Mouse (Mus musculus) kidney, postnatal 25 days (tissue): ENCODE measurements around the gene Gm10563.
"Not testable (repeated sequence)": the region's sequence is repeated elsewhere in the genome, so short reads cannot be mapped to it uniquely, and the experiment has no call there.

Experiments
- DNase-seq, 2 experiments: peaks; one replicate each; pipeline ENCODE4 v3.0.0; 2021; ENCODE audit warnings: mixed read lengths in 2 of 2

Gm10563 gene

DNA sequence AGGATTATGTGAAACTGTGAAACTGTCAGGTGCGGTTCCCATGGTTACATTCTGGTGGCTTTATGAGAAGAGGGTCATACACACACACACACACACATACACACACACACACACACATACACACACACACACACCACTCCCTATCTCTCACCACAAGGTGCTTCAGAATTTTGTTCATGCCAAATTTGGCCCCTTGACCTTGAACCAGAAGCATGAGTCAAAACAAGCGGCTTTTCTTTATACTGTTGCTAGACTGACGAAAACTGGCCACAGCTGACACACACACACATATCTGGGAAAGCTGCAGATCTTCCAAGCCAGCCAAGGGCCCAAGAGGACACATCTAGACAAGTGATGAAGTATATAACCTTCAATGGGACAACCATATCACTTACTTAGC, 49.4 kb downstream of the Gm10563 start:
- DNase-seq: no peak

DNA sequence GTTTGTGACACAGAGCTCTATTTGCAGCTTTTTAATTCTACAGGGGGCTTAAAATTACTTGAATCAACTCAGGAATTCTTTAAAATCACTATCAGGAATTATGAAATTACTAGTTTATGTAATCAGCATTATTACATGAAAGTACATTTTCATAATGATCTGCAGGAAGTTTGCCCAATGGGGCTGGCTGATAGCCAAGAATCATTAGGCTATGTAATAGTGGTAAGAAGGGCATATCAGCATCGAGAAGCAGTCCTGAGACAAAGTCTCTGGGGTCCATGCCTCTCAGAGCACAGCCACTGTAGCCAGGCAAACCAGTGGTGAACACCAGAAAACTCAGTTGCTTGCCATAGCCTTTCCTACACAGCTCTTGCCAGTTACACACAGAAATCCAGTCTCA, 51.4 kb downstream of the Gm10563 start:
- no peak for DNase-seq

DNA sequence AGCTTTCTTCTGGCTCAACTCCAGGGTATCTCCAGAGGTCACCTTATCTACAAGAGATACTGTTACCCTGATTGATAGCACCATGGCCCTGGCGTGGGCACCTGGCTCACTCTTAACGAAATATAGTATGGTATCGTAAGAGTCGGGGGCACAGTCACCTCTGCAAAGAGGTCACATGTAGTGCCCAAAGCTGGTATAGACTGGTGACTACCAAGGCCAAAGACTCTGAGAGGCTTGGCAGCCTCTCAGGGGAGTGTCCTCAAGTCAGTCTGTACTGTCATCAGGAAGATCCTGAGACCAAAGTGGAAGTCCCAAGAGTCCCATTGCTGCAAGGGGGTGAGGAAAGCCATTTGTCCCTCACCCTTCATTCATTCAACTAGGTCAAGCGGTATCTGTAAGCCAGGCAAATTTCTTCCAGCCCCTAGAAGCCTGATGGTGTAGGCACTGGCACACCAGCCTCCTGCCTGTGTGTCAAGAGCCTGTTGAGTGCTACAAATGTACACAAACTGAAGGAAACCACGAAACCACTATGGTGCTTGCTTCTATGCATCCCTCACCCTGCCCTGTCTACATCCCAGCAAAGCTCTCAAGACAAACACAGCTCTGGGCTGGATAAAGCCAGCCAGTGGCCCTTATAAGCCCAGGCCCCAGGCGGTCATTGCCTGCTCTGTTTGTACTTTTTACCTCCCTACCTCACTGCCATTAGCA, 54.0 kb downstream of the Gm10563 start:
- DNase-seq: no peak

DNA sequence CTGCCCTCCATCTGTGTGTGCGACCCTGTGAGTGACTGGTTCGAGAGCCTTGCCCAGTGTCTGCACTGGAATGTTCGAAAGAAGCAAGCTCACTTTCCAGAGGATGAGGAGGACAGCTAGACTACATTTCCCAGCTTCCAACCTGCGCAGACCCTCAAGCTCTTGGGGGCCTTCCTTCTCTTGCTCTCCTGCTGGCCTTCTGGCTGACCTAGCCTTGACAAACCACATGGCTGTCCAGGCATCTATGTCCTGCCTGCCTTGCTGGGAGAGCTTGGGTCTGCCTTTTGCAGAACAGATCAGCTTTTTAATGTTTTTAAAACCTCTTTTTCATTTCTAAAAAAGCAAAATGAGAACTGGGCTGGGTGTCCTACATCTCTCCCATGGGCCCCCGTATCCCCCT, 55.9 kb downstream of the Gm10563 start:
- DNase-seq: no peak

DNA sequence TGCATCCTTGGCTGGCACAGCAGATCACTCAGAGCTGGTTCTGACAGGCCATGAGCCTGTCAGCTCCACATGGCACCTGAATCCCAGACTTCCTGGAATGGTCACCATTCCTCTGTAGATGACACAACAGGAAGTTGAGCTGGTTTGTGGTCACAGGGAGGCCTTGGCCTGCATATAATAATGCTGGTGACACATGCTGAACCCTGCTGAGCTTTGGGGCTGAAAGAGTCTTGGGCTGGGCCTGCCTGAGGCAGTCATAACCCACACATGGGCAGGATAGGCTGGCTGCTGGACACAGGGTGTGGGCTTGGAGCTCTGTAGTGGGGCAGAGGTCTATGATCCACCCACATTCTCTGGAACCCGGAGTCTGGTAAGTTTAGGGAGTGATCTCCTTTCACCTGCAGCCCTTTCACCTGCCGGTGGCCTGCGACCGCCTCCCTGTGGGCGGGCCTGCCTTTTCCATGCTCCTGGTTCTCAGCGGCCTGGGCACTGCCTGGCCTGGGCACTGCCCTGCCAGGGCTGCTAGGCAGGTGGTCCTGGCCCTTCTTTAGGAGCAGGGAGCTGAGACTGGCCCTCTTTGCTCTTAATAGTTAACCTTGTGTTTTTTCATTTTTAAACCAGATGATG, 62.8 kb downstream of the Gm10563 start:
- no peak for DNase-seq

DNA sequence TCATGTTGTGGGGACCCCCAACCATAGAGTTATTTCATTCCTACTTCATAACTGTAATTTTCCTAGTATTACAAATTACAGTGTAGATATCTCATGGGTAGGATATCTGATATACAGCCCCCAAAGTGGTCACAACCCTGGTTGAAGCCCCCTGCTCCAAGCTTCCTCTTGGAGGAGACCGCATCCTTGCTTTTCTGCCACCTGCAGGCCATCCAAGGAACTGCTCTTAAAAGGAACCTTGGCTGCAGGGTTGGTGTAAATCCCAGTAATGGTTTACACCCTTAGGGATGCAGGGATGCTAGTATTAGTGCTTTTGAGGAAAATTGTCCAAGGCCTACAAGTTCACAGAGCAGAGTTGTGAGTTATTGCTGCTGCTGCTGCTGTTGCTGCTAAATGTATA, 64.8 kb downstream of the Gm10563 start:
- DNase-seq: peak in 1 of 2 experiments; percentile 76

DNA sequence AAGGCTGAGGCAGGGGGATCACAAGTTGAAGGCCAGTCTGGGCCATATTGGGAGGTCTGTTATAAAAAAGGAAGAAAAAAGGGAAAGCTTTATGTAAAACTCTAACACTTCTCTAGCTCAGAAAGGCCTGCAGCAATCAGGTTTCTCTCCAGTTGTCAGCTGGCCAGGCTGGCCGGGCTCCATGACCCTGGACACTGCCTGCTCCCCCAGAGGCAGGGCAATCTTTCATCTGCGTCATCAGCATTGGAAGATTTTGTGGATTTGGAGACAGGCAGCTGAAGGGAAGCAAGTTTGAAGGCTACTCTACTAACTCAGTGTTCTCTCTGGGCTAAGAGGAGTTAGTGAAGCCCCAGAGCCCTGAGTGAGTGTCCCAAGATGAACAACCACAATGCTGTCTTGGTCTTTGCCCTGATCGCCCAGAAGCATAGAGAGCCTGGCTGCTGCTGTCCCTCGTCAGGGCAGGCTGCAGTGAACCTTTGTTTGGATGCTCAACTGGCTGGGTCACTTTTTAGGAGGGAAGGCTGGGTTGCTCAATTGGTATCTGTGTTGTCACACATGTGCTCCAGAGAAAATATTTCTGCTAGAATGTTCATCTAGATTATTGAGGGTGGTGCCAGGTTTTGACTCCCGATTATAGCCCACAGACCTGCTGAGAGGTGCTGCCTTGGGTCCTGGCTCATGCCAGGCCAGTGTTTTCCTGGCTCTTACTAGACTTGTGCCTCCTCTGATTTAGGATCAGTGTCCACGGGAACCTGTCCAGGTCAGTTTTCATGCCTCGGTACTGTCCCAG, 66.7 kb downstream of the Gm10563 start:
- DNase-seq: peak; percentile 75 to 83

DNA sequence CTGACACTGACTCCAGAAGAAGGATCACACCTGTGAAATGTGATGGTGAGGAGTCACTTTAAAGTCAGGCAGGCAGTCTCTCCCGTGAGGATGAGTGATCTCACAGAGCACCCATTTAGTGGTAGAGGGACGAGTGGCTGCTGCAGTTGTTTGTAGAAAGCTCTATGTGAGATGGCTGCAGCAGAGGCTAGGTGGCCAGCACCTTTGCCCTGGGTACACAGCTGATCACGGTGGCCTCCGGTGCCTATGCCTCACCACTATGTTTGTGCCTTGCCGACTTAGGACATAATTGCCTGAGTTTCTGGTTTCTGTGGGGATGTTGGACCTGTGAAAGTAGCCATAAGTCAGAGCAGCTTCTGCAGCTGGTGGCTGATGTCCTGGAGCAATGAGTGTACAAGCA, 67.5 kb downstream of the Gm10563 start:
- no peak for DNase-seq

DNA sequence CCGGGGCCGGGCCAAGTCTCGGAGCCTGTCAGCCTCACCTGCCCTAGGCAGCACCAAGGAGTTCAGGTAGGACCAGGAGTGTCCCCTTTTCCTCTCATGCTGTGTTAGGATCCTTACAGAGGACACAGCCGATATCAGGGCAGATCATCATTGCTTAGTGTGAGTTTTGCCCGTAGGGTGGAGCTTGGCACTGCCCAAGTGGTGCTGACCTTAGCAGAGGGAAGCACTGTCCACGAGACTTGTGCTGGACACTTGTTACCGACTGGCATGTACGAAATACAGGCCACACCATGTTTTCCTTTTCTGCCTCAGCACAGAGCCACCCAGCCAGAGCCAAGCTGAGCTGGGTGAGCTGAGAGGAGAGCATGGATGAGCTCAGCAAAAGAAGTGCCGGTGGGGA, 68.1 kb downstream of the Gm10563 start:
- DNase-seq: peak; percentile 36 to 74

DNA sequence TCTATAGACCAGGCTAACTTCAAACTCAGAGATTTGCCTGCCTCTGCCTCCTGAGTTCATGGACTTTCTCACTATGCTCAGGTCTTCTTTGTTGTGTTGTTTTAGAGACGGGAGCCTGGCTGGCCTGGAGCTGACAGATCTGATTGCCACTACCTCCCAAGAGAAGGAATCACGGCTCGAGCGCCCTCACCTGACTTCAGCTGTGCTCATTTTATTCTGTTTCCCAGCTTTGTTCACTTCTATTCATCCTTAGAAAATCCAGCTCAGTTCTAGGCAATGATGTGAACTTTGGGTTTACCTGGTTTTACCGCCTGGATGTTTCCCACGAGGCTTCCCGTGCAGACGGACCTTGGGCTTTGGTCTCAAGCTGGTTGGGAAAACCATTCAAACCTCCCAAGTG, 69.7 kb downstream of the Gm10563 start:
- peak in 1 of 2 experiments; percentile 46 for DNase-seq

DNA sequence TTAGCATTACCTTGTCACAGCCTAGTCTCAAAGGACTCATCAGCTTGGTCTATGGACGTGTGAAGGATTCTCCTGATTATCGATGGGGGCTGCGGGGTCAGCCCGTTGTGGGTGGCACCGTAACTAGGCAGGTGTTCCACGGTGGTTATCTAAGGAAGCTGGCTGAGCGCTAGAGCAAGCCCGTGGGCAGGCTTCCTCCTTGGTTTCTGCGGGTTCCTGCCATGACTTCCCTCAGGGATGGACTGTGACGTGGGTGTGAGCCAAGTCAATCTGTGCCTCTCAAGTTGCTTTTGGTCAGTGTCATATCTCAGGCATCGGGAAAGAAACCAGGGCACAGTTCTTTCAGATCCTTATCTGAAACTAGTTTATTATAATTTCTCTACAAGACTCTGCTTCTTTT, 70.3 kb downstream of the Gm10563 start:
- peak in 1 of 2 experiments; percentile 27 for DNase-seq

DNA sequence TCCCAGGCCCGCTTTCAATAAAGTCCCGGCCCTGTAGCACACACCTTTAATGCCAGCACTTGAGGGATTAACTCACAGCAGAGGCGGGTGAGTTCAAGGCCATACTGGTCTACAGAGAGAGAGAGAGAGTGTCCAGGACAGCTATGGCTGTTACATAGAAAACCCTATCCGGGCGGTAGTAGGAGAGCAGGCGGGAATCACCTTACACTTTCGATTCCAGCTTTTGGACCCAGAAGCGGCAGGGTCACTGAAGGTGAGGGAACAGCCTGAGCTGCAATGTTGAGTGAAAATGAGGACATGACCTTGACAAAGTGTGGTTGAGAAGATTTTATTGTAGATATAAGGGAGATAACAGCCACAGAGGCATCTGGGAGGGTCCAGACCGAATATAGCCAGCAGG, 71.3 kb downstream of the Gm10563 start:
- peak in 1 of 2 experiments; percentile 39 for DNase-seq

DNA sequence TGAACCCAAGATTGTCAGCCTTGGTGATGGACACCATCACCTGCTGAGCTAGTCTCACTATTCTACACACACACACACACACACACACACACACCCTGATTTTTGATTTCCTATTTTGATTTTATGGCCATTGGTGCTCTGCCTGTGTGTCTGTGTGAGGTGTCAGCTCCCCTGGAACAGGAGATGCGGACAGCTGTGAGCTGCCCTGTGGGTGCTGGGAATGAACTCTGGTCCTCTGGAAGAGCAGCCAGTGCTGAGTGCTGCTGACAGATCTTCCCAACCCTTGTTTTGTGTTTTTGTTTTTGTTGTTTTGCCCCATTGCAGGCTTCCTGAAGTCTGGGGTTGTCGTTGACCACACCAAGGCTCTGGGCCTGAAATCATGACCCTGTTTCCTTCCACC, 72.1 kb downstream of the Gm10563 start:
- peak in 1 of 2 experiments; percentile 14 for DNase-seq

DNA sequence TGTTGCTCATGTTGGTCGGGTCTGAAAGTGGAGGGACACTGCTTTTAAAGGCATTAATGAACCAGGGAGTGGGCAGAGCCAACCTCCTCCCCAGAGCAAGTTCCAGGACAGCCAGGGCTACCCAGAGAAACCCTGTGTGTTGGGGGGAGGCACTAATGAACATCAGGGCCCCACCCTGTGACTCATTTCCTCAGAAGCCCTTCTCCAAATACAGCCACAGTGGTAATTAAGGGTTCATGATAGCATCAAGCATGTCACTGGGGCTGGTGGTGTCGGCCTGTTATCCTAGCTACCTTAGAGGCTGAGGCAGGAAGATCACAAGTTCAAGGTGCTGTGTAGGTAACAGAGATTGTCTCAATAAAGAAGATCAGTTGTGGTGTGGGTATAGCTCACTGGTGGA, 73.8 kb downstream of the Gm10563 start:
- peak in 1 of 2 experiments; percentile 27 for DNase-seq

DNA sequence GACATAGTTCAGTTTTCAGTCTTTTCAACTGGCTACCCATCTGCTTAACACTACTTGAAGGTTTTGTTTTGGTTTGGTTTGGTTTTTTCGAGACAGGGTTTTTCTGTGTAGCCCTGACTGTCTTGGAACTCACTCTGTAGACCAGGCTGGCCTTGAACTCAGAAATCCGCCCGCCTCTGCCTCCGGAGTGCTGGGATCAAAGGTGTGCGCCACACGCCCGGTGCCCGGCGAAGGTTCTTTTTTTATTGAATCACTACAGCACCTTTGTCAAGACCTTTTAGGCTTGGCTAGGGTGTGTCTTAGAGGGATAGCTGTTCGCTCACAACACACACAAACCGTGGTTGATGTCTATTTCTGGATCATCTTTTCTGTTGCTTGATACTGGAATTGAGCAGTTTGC, 74.9 kb downstream of the Gm10563 start:
- not testable (repeated sequence) for DNase-seq

DNA sequence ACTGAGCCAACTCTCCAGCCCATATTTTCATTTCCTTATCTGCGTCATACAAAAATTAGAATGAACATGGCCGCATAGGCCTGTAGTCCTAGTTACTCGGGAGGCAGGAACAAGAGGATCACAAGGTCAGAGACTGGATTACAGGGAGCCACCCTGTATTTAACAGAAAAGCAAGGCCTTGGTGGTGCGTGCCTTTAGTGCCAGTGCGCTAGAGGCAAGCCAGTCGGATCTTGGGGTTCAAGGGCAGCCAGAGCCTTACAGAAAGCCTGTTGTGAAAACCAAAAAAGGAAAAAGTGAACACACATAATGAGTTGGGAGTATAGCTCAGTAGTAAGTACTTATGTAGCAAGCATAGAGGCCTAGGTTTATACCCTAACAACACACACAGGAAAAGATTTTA, 75.4 kb downstream of the Gm10563 start:
- no peak for DNase-seq

DNA sequence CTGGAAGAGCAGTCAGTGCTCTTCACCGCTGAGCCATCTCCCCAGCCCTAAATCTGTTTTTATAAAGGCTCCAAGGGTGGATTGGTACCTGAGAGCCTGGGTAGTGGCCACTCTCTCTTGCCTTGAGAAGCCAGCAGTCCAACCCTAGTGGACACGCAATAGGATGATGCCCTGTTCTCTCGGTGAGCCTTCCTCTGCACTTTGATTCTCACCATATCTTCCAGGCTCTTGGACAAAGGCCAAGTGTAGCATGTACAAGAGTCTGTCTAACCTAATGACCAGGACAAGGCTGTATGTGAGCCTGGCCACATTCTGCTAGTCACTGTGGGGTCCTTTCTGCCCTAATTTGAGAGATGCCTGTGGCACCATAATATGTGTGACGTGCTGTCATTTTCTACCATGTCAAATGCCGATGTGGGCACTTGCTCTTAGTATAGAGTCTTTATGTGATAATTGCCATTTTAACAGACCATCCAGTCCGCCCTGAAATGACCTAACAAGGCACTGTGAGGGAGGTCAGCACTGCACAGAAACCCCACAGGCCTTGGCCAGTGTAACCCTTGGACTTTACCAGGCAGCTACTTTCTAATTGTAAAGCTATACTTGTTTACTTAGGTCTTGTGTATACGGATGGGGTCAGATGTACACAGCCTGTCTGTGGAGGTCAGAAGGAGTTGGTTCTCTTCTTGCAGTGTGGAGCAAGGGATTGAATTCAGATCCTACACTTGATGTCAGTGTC, 76.4 kb downstream of the Gm10563 start:
- DNase-seq: no peak

DNA sequence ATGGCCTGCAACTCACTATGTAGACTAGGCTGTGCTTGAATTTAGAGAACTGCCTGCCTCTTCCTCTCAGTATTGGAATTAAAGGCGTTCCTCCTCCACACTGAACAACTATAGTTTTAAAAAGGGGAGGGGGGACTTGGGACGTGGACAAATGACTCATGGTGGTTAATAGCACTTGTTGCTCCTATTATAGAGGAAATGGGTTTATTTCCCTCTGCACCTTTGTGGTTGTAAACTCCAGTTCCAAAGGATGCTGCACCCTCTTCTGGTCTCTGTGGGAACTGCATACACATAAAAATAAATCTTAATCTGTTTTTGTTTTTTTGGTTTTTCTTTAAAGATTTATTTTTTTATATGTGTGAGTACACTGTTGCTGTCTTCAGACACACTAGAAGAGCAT, 77.0 kb downstream of the Gm10563 start:
- DNase-seq: peak in 1 of 2 experiments; percentile 54

DNA sequence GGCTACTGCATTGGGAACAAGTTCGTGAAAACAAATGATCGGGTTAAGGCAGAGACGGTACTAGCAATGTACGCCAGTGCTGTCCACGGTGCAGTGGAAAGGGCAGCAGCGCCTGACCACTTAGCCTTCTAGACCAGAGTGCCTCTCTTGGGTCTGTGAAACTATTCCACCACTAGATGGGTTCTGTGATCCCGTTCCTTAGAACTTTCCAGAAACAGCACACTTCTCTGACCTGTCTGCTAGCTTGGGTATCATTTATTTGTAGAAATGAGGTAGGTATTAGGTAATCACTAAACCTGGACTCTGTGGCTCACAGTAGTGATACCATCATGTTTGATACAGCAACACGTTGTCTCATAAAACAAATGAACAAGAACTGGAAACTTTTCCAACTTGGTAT, 78.7 kb downstream of the Gm10563 start:
- DNase-seq: peak; percentile 33 to 65
